Mouse (Mus musculus): Measurements from ENCODE around the gene Mcur1. TPM values are rescaled to one million over a fixed set of nuclear protein-coding genes. Genes with fewer than 3 reads are reported as not detected.

Mcur1 gene
- polyA plus RNA-seq, 1 experiment: 9.2 TPM

DNA sequence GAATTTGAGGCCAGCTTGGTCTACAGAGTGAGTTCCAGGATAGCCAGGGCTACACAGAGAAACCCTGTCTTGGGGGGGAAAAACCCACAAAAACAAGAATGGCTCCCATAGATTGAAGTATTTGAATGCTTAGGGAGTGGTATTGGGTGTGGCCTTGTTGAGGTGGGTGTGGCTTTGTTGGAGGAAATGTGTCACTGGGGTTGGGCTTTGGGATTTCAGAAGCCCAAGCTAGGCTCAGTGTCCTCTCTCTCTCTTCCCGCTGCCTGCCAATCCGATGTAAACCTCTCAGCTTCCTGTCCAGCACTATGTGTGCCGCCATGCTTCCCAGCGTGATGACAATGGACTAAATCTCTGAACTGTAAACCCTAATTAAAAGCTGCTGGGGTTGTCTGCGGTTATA is 58.4 kb downstream of the Mcur1 start:
- no peak for TF ChIP-seq POLR2A (IDR thresholded peaks at IDR 0.05; ENCODE audit: borderline replicate concordance, extremely low read depth, insufficient read depth, insufficient read length, poor library complexity, severe bottlenecking)
- TF ChIP-seq CTCF (IDR thresholded peaks at IDR 0.05; ENCODE audit: borderline replicate concordance, extremely low read depth, insufficient read depth, insufficient read length): no peak
- DNase-seq (ENCODE audit: low read depth): no peak

DNA sequence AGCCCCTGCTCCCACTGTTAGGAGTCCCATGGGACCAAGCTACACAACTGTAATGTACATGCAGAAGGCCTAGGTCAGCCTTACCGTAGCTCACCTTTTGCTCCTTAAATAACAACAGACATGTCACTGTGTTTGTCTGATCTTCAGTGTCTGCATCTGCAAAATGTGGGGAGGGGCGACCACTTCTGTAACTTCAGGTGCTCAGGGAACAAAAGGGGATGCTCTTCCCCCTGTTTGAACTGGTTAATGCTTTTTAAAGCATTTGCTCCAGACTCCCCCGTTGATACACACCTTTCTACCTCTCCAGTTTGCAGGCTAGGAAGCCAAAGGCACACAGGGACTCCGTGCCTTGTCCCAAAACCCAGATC is 59.5 kb downstream of the Mcur1 start:
- TF ChIP-seq POLR2A (IDR thresholded peaks at IDR 0.05; ENCODE audit: borderline replicate concordance, extremely low read depth, insufficient read depth, insufficient read length, poor library complexity, severe bottlenecking) (no peak), CTCF (IDR thresholded peaks at IDR 0.05; ENCODE audit: borderline replicate concordance, extremely low read depth, insufficient read depth, insufficient read length) (no peak)
- DNase-seq (ENCODE audit: low read depth): no peak

DNA sequence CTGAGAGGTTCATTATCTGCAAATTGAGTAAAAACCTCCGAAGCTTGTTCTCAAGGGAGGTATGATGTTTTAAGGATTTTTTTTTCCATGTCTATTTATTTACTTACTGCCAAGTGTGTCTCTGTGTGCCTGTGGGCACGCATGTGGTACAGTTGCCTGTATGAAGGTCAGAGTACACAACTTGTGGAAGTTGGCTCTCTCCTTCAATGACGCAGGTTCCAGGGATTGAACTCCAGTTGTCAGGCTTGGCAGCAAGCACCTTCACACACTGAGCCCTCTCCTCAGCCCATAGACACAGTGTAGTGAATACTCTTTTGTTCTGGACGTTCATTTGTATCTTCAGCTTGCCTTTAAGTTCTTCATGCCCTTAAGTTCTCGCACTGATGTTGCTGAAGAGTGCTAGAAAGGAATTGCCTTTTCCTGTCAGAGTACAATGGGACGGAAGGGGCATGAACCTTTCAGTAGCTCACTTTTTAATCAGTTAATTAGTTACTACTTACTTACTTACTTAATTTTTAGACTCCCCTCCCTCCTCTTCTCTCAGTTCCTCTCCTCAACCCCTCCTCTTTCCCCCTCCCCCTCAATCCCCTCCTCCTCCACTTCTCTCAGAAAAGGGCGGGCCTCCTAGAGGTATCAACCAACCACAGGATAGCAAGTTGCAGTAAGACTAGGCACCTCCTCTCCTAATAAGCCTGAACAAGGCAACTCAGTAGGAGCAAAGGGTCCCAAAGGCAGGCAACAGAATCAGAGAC is 60.1 kb downstream of the Mcur1 start:
- no peak for DNase-seq (ENCODE audit: low read depth)
- TF ChIP-seq POLR2A (IDR thresholded peaks at IDR 0.05; ENCODE audit: borderline replicate concordance, extremely low read depth, insufficient read depth, insufficient read length, poor library complexity, severe bottlenecking) (no peak), CTCF (IDR thresholded peaks at IDR 0.05; ENCODE audit: borderline replicate concordance, extremely low read depth, insufficient read depth, insufficient read length) (no peak)

DNA sequence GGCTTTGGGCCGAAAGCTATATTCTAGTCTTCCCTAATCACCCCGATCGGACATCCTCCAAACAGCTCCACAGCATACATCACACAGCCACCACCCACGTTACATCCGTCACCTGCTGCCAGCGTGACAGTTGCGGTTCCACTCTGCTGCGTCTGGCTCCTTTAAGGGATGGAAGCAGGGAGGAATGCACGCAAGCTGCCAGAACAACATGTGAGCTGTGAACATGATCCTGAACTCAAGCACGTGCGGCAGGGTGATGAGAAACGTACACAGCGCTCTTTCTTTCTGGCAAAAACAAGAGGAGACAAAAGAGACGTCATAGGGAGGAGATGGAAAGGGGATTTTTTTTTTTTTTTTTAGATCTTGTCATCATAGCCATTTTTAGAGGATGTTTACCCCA is 61.1 kb downstream of the Mcur1 start:
- DNase-seq (ENCODE audit: low read depth): peak; percentile 81
- TF ChIP-seq POLR2A (IDR thresholded peaks at IDR 0.05; ENCODE audit: borderline replicate concordance, extremely low read depth, insufficient read depth, insufficient read length, poor library complexity, severe bottlenecking): no peak
- TF ChIP-seq CTCF (IDR thresholded peaks at IDR 0.05; ENCODE audit: borderline replicate concordance, extremely low read depth, insufficient read depth, insufficient read length): no peak

DNA sequence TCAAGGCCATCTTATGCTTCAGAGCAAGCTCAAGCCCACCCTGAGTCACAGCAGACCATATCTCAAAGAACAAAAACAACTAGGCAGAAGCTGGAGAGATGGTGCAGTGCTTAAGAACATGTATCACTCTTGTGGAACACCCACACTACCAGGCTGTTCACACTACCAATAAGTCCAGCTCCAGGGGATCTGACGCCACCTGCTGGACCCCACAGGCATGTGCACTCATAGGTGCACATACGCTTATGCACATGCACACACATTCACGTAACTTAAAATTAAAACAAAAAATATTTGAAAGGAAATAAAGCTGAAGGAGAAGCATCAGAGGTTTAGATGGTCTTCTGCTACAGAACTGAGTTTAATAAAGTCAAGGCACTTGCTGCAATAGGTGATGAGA is 62.2 kb downstream of the Mcur1 start:
- no peak for DNase-seq (ENCODE audit: low read depth)
- TF ChIP-seq POLR2A (IDR thresholded peaks at IDR 0.05; ENCODE audit: borderline replicate concordance, extremely low read depth, insufficient read depth, insufficient read length, poor library complexity, severe bottlenecking): no peak
- TF ChIP-seq CTCF (IDR thresholded peaks at IDR 0.05; ENCODE audit: borderline replicate concordance, extremely low read depth, insufficient read depth, insufficient read length): no peak

DNA sequence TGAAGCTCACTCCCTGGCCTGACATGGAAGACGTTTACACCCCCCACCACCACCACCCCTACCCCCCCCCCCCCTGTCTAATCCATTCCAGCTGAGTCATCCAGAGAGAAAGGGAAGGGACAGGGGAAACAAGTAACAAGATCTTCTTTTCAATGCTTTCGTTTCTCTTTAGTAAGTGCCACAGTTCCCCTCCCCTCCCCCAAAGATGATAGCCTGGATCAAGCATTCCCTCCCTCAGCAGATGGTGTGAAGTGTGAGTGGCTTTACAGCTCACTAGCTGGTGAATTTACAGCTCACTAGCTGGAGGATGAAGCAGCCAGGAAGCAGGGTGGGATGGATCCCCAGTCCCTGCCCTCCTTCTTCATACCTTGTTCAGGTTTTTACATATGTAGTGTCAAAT is 63.3 kb downstream of the Mcur1 start:
- no peak for TF ChIP-seq POLR2A (IDR thresholded peaks at IDR 0.05; ENCODE audit: borderline replicate concordance, extremely low read depth, insufficient read depth, insufficient read length, poor library complexity, severe bottlenecking)
- no peak for TF ChIP-seq CTCF (IDR thresholded peaks at IDR 0.05; ENCODE audit: borderline replicate concordance, extremely low read depth, insufficient read depth, insufficient read length)
- peak; percentile 69 for DNase-seq (ENCODE audit: low read depth)

DNA sequence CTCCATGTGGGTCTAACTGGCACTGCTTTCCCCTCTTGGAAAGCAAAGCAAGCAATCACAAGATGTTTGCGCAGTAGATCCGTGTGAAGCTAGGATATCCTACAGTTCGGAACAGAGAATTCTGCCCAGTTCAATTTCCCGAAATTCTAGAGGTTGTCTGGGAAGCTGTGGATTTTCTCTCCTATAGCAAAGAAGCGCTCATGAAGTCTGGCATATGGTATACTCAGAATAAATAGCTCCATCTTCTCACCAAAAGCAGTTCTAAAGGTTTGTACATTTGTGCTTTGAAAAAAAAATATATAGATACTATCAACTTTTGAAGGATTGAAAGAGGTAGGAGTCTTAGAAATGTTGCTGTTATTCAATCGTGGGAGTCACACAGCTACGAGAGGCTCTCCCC is 64.3 kb downstream of the Mcur1 start:
- DNase-seq (ENCODE audit: low read depth): no peak
- no peak for TF ChIP-seq CTCF (IDR thresholded peaks at IDR 0.05; ENCODE audit: borderline replicate concordance, extremely low read depth, insufficient read depth, insufficient read length)
- TF ChIP-seq POLR2A (IDR thresholded peaks at IDR 0.05; ENCODE audit: borderline replicate concordance, extremely low read depth, insufficient read depth, insufficient read length, poor library complexity, severe bottlenecking): no peak

DNA sequence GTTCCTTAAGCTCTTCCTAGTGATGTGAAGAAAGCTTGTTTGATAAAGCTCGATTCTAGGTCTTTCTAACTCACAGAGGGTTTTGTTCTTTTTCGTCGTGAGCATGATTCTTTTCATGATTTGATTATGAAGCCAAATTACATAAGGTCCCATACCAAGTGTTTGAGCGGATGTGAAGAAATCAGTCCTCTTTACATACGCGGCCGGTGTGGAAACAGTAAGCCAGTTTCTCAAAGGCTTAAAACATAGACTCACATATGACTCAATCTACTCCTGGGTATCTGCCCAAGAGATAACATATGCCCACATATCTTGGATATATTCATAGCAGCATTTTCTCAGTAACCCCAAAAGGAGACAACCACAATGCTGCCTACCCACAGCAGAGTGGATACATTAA is 66.3 kb downstream of the Mcur1 start:
- TF ChIP-seq POLR2A (IDR thresholded peaks at IDR 0.05; ENCODE audit: borderline replicate concordance, extremely low read depth, insufficient read depth, insufficient read length, poor library complexity, severe bottlenecking) (no peak), CTCF (IDR thresholded peaks at IDR 0.05; ENCODE audit: borderline replicate concordance, extremely low read depth, insufficient read depth, insufficient read length) (no peak)
- no peak for DNase-seq (ENCODE audit: low read depth)

DNA sequence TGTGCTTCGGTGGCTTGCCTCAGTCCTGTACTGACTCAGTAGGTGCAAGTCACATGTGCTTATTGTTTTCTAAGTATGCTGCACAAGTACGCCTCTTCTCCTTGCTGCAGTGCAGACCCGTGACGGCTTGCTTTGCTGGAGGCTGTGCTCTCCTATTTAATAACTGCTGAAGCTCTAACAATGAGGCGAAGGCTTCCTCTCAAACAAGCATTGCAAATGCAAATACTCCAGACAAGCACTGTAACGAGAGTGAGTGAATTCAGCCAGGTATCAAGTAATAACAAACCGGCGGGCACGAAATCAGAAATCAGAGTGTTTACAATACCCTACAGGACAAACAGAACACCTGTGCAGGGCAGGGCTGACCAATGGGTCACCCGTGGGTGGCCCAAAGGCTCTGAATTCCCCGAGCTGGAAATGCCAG is 66.9 kb downstream of the Mcur1 start:
- DNase-seq (ENCODE audit: low read depth): peak; percentile 61
- TF ChIP-seq POLR2A (IDR thresholded peaks at IDR 0.05; ENCODE audit: borderline replicate concordance, extremely low read depth, insufficient read depth, insufficient read length, poor library complexity, severe bottlenecking): no peak
- TF ChIP-seq CTCF (IDR thresholded peaks at IDR 0.05; ENCODE audit: borderline replicate concordance, extremely low read depth, insufficient read depth, insufficient read length): no peak

Other genes with a start within 250 kb of the Mcur1 start
- gene Sirt5, start 194.7 kb downstream of the Mcur1 start, polyA plus RNA-seq (2012; rRNA removed): 21.3 and 24.0 TPM in 2 replicates
- 94.7 and 102 TPM in 2 replicates for gene Nol7, start 161.8 kb downstream of the Mcur1 start, polyA plus RNA-seq (2012; rRNA removed)
- 42.6 and 49.5 TPM in 2 replicates for gene Ranbp9, start 78.9 kb downstream of the Mcur1 start, polyA plus RNA-seq (2012; rRNA removed)
- gene Rnf182, start 55.5 kb upstream of the Mcur1 start, polyA plus RNA-seq (2012; rRNA removed): 26.8 and 27.2 TPM in 2 replicates
- 5.9 and 9.8 TPM in 2 replicates for gene Cd83, start 224.6 kb upstream of the Mcur1 start, polyA plus RNA-seq (2012; rRNA removed)